In genomic region chr5:87772151-87772550, GRCm38 (mm10) we compare ENCODE assay signal across 40 mouse cellular contexts. TPM values are rescaled to one million over a fixed set of nuclear protein-coding genes. Genes with fewer than 3 reads are reported as not detected.
"Had no signal": no experiment of that assay in that cellular context is flagged by ENCODE, and none has a peak within 500 bp of the region (broad histone marks: within the 10 kb centered on the region; RNA-seq: fewer than 3 reads in every experiment).

No protein-coding gene starts in this region.

RNA-seq across cellular contexts. Expression of gene Csn1s2a, which starts 2.2 kb away (rescaled TPM):
- total RNA-seq: heart, postnatal 10 days; heart, postnatal 14 days; heart, postnatal 25 days; heart, postnatal 36 days; heart, postnatal 4 days; hematopoietic stem cell, adult 5-6 weeks; hindbrain, postnatal 0 days; layer of hippocampus, adult 18-20 months; layer of hippocampus, adult 2 months; layer of hippocampus, adult 8-10 months; layer of hippocampus, postnatal 10 days; layer of hippocampus, postnatal 14 days; layer of hippocampus, postnatal 25 days; layer of hippocampus, postnatal 36 days; left cerebral cortex, adult 18-20 months; left cerebral cortex, adult 2 months; left cerebral cortex, adult 8-10 months had no signal
- polyA plus RNA-seq: heart, embryonic 13.5 days; heart, embryonic 14.5 days; heart, embryonic 15.5 days; heart, embryonic 16.5 days; heart, postnatal 0 days; hindbrain, embryonic 10.5 days; hindbrain, embryonic 11.5 days; hindbrain, embryonic 12.5 days; hindbrain, embryonic 13.5 days; hindbrain, embryonic 14.5 days; hindbrain, embryonic 15.5 days; hindbrain, embryonic 16.5 days; hindbrain, postnatal 0 days; inflammation-experienced regulatory T-cells, adult 6 months; intestine, embryonic 14.5 days; intestine, embryonic 15.5 days; intestine, embryonic 16.5 days; kidney, adult 2 months; kidney, embryonic 14.5 days; kidney, embryonic 15.5 days; kidney, embryonic 16.5 days; kidney, postnatal 0 days; large intestine, adult 2 months had no signal

RNA-seq across cellular contexts. Expression of gene Csn1s2b, which starts 35.7 kb away (rescaled TPM):
- total RNA-seq: heart, postnatal 10 days; heart, postnatal 14 days; heart, postnatal 25 days; heart, postnatal 36 days; heart, postnatal 4 days; hematopoietic stem cell, adult 5-6 weeks; hindbrain, postnatal 0 days; layer of hippocampus, adult 18-20 months; layer of hippocampus, adult 2 months; layer of hippocampus, adult 8-10 months; layer of hippocampus, postnatal 10 days; layer of hippocampus, postnatal 14 days; layer of hippocampus, postnatal 25 days; layer of hippocampus, postnatal 36 days; left cerebral cortex, adult 18-20 months; left cerebral cortex, adult 2 months; left cerebral cortex, adult 8-10 months had no signal
- polyA plus RNA-seq: heart, embryonic 13.5 days; heart, embryonic 14.5 days; heart, embryonic 15.5 days; heart, embryonic 16.5 days; heart, postnatal 0 days; hindbrain, embryonic 10.5 days; hindbrain, embryonic 11.5 days; hindbrain, embryonic 12.5 days; hindbrain, embryonic 13.5 days; hindbrain, embryonic 15.5 days; hindbrain, embryonic 16.5 days; hindbrain, postnatal 0 days; intestine, embryonic 14.5 days; intestine, embryonic 15.5 days; intestine, embryonic 16.5 days; kidney, adult 2 months; kidney, embryonic 14.5 days; kidney, embryonic 15.5 days; kidney, embryonic 16.5 days; kidney, postnatal 0 days; large intestine, adult 2 months had no signal

RNA-seq across cellular contexts. Expression of gene Prr27, which starts 53.3 kb away (rescaled TPM):
- total RNA-seq: heart, postnatal 10 days; heart, postnatal 14 days; heart, postnatal 25 days; heart, postnatal 36 days; heart, postnatal 4 days; hematopoietic stem cell, adult 5-6 weeks; hindbrain, postnatal 0 days; layer of hippocampus, adult 18-20 months; layer of hippocampus, adult 2 months; layer of hippocampus, adult 8-10 months; layer of hippocampus, postnatal 10 days; layer of hippocampus, postnatal 14 days; layer of hippocampus, postnatal 25 days; layer of hippocampus, postnatal 36 days; left cerebral cortex, adult 18-20 months; left cerebral cortex, adult 2 months; left cerebral cortex, adult 8-10 months had no signal
- polyA plus RNA-seq: heart, embryonic 13.5 days; heart, embryonic 14.5 days; heart, embryonic 15.5 days; heart, embryonic 16.5 days; heart, postnatal 0 days; hindbrain, embryonic 10.5 days; hindbrain, embryonic 11.5 days; hindbrain, embryonic 12.5 days; hindbrain, embryonic 13.5 days; hindbrain, embryonic 14.5 days; hindbrain, embryonic 15.5 days; hindbrain, embryonic 16.5 days; hindbrain, postnatal 0 days; inflammation-experienced regulatory T-cells, adult 6 months; intestine, embryonic 14.5 days; intestine, embryonic 15.5 days; intestine, embryonic 16.5 days; intestine, postnatal 0 days; kidney, adult 2 months; kidney, embryonic 14.5 days; kidney, embryonic 15.5 days; kidney, embryonic 16.5 days; kidney, postnatal 0 days; large intestine, adult 2 months had no signal
